Mouse (Mus musculus) kidney, adult 2 months (tissue): Measurements from ENCODE around the gene Dph1. TPM values are rescaled to one million over a fixed set of nuclear protein-coding genes. Genes with fewer than 3 reads are reported as not detected.
A peak's percentile ranks its signal among the peaks of the same experiment; 100 is the strongest.

Source experiments
- DNase-seq: peaks from one replicate; pipeline ENCODE4 v3.0.0; 2021
- H3K27ac ChIP-seq: fragments of 200-500 bp; 2 replicates; pipeline ENCODE4 v1.5.1; 2012; ENCODE audit warnings: low read depth, low read length, control low read depth, inconsistent platforms; ENCODE audit not compliant: insufficient read depth
- H3K27me3 ChIP-seq: fragments of 200-500 bp; replicated peaks from 2 replicates; pipeline ENCODE4 v1.6.1; 2012; ENCODE audit warnings: mild to moderate bottlenecking, moderate library complexity, low read length, inconsistent platforms; ENCODE audit not compliant: control insufficient read depth, insufficient read depth
- H3K36me3 ChIP-seq: fragments of 200-500 bp; 2 replicates; pipeline ENCODE4 v1.6.1; 2012; ENCODE audit warnings: mild to moderate bottlenecking, moderate library complexity, low read length, inconsistent platforms; ENCODE audit not compliant: control insufficient read depth, insufficient read depth
- H3K4me1 ChIP-seq: fragments of 200-500 bp; 2 replicates; pipeline ENCODE4 v1.6.1; 2011; ENCODE audit warnings: low read length; ENCODE audit not compliant: control insufficient read depth, insufficient read depth
- H3K4me3 ChIP-seq: fragments of 200-500 bp; 2 replicates; pipeline ENCODE4 v1.5.1; 2011; ENCODE audit warnings: mild to moderate bottlenecking, low read depth, low read length, control low read depth; ENCODE audit not compliant: insufficient read depth
- CTCF ChIP-seq: fragments of 200-500 bp; conservative IDR thresholded peaks from 2 replicates; pipeline ENCODE4 v1.5.1; 2011; ENCODE audit warnings: low read depth, mild to moderate bottlenecking, control low read depth, low read length, moderate library complexity, mixed read lengths; ENCODE audit not compliant: insufficient read depth, insufficient read length
- POLR2A ChIP-seq: fragments of 200-500 bp; IDR thresholded peaks from one replicate; pipeline ENCODE4 v1.6.1; 2011; ENCODE audit warnings: low read depth, low read length, control low read depth
- WGBS: fragments of 180-500 bp; shearing (Covaris S2); methylation state at CpG from one replicate; pipeline ENCODE4 v1.1.7; 2018; 5-methylcytosine and 5-hydroxymethylcytosine counted together
- polyA plus RNA-seq: library from polyadenylated mRNA; depleted of rRNA; stranded (reverse); fragments of >200 nt; gene quantifications from 2 replicates; pipeline ENCODE4 v1.2.3, GENCODE M21; 2012

Dph1 gene
- polyA plus RNA-seq, 1 experiment, result 40.2 TPM

- peak; percentile 88 for DNase-seq
- under 1% methylated on average over 81 of the region's 83 CpGs for WGBS
Observed at GRCm38 (mm10) chr11:75168590-75169361, 22.3 kb downstream of the Dph1 start.

GRCm38 (mm10) chr11:75167643-75168589 is 23.1 kb downstream of the Dph1 start:
- no peaks in the 10 kb centered on the region for H3K27me3 ChIP-seq
- H3K4me1 ChIP-seq, result peaks cover 9% of the 10 kb centered on the region; the same call in 1 of the 2 replicates
- DNase-seq, result peak; percentile 50
- H3K4me3 ChIP-seq, result peak overlapping the region; percentile 56
- WGBS, result 23% methylated on average over 56 of the region's 63 CpGs
- no peaks in the 10 kb centered on the region for H3K36me3 ChIP-seq
- peak overlapping the region; percentile 27 for H3K27ac ChIP-seq
- no peak for TF ChIP-seq CTCF
- no peak for TF ChIP-seq POLR2A

More at GRCm38 (mm10) chr11:75168590-75169361, 22.3 kb downstream of the Dph1 start:
- peaks cover 6% of the 10 kb centered on the region; the same call in 1 of the 2 replicates for H3K4me1 ChIP-seq
- peak overlapping the region; percentile 56 for H3K4me3 ChIP-seq
- TF ChIP-seq CTCF (peak; percentile 86), POLR2A (peak; percentile 27)
- H3K36me3 ChIP-seq, result no peaks in the 10 kb centered on the region
- H3K27me3 ChIP-seq, result no peaks in the 10 kb centered on the region
- peak overlapping the region; percentile 40; the same call in 1 of the 2 replicates for H3K27ac ChIP-seq

GRCm38 (mm10) chr11:75166861-75167642 is 24.0 kb downstream of the Dph1 start:
- DNase-seq, result peak; percentile 77

GRCm38 (mm10) chr11:75166193-75166842 is 24.7 kb downstream of the Dph1 start:
- 22% methylated on average over 55 of the region's 55 CpGs for WGBS
- Histone ChIP-seq H3K27ac (no peak overlapping the region), H3K4me1 (peaks cover 9% of the 10 kb centered on the region; the same call in 1 of the 2 replicates), H3K36me3 (no peaks in the 10 kb centered on the region; the same call in 1 of the 2 replicates), H3K4me3 (peak overlapping the region; percentile 56), H3K27me3 (no peaks in the 10 kb centered on the region)
- TF ChIP-seq POLR2A, result no peak
- no peak for TF ChIP-seq CTCF
- DNase-seq, result peak; percentile 29

More at GRCm38 (mm10) chr11:75166861-75167642, 24.0 kb downstream of the Dph1 start:
- H3K27ac ChIP-seq, result peak overlapping the region; percentile 27
- H3K4me3 ChIP-seq, result peak overlapping the region; percentile 56
- no peaks in the 10 kb centered on the region for H3K27me3 ChIP-seq
- no peaks in the 10 kb centered on the region; the same call in 1 of the 2 replicates for H3K36me3 ChIP-seq
- peaks cover 9% of the 10 kb centered on the region; the same call in 1 of the 2 replicates for H3K4me1 ChIP-seq
- TF ChIP-seq CTCF (peak; percentile 18; the same call in 1 of the 2 replicates), POLR2A (no peak)
- 10% methylated on average over 68 of the region's 68 CpGs for WGBS

GRCm38 (mm10) chr11:75165441-75166192 is 25.4 kb downstream of the Dph1 start:
- H3K36me3 ChIP-seq, result no peaks in the 10 kb centered on the region; the same call in 1 of the 2 replicates
- H3K27me3 ChIP-seq, result no peaks in the 10 kb centered on the region
- no peak overlapping the region for H3K27ac ChIP-seq
- peaks cover 9% of the 10 kb centered on the region; the same call in 1 of the 2 replicates for H3K4me1 ChIP-seq
- 28% methylated on average over 54 of the region's 54 CpGs for WGBS
- peak; percentile 90 for DNase-seq
- peak overlapping the region; percentile 11 for H3K4me3 ChIP-seq
- TF ChIP-seq CTCF, result peak; percentile 91
- no peak for TF ChIP-seq POLR2A
